Mouse (Mus musculus): ENCODE measurements around the gene Atoh1.

The Atoh1 gene

DNA sequence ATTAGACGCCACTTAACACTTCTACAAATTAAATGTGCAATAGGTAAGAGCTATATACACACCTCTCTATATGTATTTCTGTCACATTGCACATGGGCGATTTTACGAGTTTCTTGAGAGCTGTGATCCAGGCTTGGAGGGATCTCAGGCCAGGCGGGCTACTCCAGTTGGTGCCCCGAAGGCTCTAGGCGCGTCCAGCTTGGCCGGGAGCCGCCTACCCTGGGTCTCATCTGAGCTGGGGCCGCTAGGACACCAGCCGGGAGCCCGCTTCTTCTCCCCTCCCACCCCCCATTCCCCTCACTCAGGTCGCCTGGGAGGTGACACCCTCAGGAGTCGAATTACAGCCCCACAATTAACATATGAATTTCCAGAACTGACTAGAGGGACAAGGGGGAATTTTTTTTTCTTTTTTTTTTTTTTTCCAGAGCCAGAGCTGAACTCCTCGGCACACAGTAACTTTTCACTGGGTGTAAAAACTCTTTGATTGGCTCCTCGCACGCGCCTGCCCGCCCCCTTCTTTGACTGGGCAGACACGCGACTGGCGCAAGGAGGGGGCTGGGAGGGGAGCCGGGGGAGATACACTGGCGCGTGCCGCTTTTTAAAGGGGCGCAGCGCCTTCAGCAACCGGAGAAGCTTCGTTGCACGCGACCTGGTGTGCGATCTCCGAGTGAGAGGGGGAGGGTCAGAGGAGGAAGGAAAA lies at the start of gene Atoh1:
Gene Atoh1, plus strand, starts transcription at position 627 of the 700 bp plus-strand sequence.
- DNase-seq: peak in 1 of 2 experiments; percentile 33

DNA sequence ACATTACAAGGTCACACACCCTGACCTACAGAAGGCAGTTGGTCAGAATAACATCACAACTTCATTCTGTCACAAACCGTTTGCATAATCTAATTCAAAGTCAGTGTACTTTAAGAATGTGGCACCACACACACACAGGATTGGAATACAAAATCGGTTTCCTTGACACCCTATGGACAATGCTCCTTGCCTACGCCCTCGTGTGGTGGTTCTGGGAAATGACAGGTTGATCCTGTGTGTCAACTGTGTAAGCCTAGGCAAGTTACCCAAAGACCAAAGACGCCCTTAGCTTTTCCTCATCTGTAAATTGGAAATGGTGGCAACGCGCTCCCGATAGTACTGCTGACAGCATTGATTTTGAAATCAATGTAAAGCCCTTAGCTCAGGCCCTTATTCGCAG lies 45.0 kb upstream of the Atoh1 start:
- peak; percentile 40 to 69 for DNase-seq

DNA sequence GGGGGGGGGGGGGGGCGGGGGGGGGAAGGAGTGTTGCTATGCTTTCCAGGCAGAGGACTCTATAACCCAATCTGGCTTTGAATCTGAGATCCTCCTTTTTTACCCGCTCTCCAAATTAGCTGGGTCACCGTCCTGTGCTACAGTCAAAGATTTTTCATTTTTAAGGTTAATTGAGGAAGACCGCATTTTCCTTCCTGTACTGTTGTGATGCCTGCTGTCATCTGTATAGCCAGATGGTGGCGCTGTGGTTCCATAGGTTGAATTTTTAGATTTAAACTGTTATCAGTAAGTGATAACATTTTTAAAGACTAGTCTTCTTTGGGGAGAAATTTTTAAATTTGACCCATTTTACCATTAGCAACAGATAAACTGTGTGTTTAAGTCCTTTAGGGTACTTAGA lies 44.0 kb upstream of the Atoh1 start:
- DNase-seq: peak; percentile 34 to 63

DNA sequence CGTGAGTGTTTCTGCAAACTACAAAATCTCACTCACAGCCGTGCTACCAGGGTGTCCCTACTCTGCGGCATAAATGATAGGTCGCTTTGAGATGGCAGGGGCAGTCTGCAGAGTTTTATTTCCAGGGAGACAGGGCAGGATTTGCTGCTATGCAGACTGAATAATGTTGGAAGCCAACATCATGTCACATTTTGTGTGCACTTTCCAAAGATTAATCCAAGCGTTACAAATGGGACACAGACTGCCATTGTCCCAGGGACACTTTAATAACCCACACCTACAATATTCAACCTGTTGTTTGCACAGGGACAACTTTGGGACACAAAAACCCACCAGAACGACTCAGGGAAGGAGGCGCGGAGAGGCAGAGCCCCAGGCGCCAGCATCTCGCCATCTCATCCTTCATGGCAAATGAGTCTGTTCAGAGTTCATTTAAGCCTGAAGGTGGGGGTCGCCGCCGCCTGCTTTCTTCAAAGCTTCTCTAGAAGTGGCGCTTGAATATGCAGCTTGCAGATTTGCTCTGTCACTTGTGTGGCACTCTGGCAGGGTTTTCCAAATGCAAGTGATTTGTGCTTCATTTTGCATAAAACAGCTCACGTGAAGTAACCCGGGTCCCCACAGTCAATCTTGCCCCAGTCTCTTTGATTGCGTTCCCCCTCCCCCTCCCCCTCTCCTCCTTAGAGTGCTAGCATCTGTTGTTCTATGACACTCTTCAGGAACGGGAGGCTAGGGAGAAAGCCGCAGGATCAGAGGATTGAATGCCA lies 40.6 kb upstream of the Atoh1 start:
- no peak for DNase-seq

DNA sequence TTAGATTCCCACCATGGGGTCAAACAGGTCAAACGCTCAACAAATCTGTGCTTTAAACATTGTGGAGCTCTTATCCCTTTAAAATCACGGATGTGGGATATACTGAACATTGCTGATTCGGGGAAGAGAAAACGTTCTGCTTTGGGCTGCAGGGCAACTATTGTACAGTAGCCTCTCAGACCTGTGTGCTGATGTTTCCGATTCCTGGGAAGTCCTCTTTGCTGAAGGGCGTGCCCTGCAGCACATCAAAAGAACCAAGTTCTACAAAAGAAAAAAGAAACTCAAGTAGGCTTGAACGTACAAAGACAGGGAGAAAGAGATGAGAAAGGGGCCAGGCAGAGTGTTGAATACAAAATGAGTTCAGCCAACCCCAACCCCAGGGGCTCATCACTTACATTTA lies 34.2 kb upstream of the Atoh1 start:
- no peak for DNase-seq

DNA sequence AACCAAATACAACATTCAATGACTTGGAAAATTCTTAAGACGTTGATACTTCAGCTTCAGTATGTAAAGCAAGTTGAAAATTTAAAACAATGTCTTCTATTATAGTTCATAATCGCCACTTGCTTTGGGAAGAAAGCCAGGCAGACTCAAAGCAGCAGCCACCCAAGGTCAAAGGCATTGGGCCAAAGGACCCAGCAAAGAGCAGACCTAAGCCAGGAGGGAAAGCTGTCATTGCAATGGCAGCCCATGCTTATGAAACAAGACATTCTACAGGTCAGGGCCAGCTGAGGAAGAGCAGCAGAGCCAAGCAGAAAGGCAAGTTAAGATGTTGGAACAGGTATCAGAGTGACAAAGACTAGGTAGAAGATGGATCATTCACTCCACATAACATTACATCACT lies 25.3 kb upstream of the Atoh1 start:
- no peak for DNase-seq

DNA sequence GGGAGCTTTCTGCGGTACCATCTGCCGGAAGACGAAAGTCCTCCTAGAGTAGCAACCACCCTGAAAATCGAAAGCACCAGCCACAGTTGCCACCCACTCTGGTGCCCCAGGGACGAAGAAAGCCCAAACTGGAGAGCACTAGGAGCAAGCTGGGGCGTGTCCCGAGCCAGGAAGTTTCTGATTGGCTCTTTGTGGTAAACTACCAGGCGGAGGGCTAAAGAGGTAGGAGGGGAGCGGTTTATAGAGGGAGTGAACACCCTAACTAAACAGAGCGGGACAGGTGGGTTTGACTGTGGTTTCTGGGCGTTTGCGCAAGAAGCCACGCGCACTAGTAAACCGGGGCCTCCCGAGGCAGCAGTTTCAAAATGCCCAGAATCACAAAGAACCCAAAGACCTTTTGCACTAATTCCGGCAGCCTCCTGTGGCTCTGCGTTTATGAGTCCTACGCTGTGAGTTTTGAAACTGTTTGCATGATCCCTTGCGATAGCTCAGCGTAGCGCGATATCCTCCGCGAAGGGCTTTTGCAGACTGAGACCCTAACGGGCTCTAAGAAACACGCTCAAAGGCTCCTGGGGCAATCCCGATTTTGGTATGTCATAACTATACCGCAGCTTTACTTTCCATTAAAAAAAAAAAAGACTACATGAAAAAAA lies 1.0 kb upstream of the Atoh1 start:
- peak; percentile 35 to 49 for DNase-seq

DNA sequence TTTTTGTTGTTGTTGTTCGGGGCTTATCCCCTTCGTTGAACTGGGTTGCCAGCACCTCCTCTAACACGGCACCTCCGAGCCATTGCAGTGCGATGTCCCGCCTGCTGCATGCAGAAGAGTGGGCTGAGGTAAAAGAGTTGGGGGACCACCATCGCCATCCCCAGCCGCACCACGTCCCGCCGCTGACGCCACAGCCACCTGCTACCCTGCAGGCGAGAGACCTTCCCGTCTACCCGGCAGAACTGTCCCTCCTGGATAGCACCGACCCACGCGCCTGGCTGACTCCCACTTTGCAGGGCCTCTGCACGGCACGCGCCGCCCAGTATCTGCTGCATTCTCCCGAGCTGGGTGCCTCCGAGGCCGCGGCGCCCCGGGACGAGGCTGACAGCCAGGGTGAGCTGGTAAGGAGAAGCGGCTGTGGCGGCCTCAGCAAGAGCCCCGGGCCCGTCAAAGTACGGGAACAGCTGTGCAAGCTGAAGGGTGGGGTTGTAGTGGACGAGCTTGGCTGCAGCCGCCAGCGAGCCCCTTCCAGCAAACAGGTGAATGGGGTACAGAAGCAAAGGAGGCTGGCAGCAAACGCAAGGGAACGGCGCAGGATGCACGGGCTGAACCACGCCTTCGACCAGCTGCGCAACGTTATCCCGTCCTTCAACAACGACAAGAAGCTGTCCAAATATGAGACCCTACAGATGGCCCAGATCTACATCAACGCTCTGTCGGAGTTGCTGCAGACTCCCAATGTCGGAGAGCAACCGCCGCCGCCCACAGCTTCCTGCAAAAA lies 496 bp downstream of the Atoh1 start:
- peak; percentile 38 to 47 for DNase-seq

DNA sequence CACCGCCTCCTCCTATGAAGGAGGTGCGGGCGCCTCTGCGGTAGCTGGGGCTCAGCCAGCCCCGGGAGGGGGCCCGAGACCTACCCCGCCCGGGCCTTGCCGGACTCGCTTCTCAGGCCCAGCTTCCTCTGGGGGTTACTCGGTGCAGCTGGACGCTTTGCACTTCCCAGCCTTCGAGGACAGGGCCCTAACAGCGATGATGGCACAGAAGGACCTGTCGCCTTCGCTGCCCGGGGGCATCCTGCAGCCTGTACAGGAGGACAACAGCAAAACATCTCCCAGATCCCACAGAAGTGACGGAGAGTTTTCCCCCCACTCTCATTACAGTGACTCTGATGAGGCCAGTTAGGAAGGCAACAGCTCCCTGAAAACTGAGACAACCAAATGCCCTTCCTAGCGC lies 1.1 kb downstream of the Atoh1 start:
- DNase-seq: peak; percentile 19 to 34

DNA sequence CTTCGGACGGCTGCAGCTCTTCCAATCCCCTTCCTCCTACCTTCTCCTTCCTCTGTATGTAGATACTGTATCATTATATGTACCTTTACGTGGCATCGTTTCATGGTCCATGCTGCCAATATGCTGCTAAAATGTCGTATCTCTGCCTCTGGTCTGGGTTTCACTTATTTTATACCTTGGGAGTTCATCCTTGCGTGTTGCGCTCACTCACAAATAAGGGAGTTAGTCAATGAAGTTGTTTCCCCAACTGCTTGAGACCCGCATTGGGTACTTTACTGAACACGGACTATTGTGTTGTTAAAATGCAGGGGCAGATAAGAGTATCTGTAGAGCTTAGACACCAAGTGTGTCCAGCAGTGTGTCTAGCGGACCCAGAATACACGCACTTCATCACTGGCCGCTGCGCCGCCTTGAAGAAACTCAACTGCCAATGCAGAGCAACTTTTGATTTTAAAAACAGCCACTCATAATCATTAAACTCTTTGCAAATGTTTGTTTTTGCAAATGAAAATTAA lies 1.6 kb downstream of the Atoh1 start:
- peak; percentile 6 to 10 for DNase-seq

DNA sequence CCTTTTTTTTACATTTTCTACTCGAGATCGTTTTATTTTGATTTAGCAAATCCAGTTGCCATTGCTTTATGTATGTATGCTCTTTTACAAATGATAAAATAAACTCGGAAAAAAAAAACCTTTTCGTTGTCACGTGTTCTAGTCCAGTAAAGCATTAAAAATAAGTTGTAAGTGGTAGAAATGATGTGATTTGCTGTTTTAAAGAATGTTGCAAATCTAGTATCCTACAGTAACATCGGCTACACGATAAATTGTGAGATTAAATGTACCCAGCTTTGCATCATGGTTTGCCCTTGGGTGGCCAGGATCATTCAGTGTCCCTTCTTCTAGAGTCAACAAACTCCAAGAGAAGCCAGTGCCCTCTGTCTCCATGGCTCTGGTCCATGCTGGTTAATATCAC lies 2.2 kb downstream of the Atoh1 start:
- no peak for DNase-seq

DNA sequence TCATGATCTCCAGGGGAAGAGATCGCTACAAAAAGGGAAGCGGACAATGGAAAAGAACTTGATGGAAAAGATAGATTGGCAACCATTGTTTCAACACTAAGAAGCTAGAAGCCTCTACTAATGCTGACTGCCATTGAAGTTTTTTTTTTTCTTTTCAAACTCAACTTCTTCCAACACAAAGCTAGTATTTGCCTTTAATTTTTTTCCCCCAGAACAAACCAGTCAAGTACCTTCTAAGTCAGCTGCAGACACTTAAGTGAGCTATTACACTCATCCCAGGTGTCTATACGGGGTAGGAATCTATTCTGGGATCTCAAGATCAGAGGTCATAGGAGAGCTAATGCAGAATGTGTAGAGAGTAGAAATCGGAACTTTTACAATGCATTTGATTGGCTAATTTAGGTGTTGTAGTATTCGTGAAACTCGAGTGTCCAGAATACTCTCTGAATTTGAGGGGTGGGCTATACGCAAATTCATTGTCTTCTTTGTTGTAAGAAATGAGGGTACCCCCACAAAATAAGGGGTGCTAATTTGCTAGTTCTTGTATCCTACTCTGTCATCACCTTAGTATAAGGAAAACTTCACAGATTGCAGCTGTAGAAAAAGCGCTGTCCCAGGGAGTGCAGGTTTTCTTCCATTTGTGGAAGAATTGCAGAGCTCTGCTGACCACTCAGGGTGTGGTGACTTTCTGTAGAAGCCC lies 2.8 kb downstream of the Atoh1 start:
- no peak for DNase-seq

DNA sequence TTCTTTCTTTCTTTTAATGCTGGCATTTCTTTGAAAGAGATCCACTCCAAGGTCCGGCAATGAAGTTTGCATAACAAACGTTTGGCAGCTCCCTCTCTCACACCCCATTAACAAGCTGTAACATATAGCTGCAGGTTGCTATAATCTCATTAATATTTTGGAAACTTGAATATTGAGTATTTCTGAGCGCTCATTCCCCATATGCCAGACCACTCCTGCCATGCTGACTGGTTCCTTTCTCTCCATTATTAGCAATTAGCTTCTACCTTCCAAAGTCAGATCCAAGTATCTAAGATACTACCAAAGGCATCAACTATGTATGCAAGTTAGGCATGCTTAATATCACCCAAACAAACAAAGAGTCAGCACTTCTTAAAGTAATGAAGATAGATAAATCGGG lies 4.4 kb downstream of the Atoh1 start:
- DNase-seq: no peak

DNA sequence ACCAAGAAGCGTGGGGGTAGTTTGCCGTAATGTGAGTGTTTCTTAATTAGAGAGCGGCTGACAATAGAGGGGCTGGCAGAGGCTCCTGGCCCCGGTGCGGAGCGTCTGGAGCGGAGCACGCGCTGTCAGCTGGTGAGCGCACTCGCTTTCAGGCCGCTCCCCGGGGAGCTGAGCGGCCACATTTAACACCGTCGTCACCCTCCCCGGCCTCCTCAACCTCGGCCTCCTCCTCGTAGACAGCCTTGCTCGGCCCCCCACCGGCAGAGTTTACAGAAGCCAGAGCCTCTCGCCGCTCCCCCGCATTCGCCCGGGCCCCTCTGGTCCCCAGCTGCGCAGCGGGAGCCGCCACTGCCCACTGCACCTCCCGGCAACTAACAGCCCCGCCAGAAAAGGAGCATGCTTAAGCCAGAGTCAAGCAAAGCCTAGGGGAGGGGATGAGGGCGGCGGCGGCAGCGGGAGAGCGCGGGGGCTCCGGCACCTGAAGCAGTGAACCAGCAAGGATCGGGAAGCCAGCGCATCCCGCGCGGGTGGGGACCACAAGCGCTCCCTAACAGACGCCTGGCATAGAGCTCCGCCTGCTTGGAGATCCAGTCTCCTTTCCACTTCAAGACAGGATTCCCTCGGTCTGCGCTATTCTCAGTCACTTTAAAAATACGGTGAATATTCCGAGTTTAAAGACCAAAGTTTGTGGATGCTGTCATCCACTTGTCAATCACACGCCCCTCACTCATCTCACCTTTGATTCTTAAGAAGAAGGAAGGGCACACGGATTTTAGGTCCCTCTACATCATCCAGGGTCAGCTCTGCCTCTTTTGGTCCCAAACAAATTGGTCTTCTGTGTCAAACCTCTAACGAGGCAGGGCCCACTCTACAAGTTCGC lies 5.8 kb downstream of the Atoh1 start:
- peak; percentile 34 to 46 for DNase-seq

DNA sequence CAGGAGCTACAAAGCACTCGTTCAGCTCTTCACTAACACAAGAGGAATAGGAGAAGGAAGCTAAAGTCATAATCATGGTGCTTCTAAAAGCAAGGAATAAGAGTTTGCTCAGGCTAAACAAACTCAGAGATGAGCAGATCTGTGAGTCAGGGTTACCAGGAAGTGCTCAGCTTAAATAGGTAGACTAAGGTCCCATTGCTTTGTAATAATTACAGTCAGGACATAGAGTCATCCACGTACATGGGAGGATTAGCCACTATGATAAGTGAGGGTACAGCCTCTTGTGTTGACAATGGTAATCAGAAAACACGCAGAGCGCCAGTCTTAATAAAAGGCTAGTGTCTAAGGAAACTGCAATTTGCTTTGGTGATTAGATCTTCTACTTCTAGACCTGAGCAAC lies 7.4 kb downstream of the Atoh1 start:
- no peak for DNase-seq

DNA sequence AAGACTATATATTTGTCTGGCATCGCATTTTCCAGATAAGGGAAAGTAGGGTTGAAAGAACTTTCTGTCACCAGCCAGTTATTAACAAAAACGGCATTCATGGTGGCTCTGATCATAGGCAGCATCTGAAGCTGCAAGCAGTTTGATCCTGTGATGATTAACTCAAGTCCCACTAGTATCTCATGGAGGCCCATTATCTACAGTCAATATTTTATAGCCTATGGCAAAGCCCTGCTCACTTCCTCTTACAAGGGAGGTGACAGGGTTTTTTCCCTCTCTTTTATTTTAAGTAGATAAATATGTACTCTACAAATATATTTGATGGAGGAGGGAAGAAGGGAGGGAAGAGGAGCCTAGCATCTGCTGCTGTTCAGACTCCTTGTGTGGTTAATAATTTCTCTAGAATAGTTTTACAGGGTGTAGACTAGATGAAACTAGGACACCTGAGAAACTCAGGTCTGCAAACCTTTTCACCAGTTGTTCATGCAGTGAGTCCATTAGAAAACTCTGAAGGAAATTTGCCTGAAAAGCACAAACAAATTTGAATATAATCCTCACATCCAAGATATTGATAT lies 14.1 kb downstream of the Atoh1 start:
- DNase-seq: no peak

DNA sequence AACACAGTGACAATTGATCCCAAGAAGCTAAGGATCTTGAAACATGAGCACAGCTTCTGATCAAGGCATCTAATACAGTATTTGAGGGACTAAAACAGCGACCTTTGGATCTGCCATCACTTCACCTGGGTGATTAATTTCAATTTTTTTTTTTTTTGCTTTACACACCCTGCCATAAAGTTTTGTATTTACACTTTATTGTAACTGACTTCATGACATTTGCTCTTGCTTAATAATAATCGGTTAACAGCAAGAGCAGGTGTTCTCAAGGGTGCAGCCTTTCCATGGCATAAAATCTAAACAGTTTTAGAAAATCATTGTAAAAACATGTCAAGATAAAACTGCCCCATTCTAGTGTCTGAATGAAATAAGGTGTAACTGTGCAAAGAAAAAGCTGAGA lies 25.6 kb downstream of the Atoh1 start:
- no peak for DNase-seq

DNA sequence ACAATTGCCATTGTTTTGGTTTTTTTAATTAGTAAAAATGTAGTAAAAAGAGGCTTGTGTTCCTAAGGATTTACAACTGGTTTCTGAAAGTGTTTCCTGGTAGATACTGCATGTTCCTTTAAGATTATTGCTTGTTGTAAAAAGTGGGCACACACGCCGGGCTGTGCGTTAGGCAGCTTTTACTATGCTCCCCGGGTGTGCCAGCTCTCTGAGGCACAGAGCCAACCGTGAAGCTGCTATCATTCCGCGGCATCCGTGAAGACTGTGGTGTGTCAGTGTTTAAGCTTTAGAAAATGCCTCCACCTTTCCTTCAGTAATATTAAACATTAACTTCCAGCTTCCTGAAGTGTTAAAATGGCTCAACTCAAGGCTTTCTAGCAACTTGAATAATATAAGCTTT lies 35.0 kb downstream of the Atoh1 start:
- peak; percentile 34 to 63 for DNase-seq

DNA sequence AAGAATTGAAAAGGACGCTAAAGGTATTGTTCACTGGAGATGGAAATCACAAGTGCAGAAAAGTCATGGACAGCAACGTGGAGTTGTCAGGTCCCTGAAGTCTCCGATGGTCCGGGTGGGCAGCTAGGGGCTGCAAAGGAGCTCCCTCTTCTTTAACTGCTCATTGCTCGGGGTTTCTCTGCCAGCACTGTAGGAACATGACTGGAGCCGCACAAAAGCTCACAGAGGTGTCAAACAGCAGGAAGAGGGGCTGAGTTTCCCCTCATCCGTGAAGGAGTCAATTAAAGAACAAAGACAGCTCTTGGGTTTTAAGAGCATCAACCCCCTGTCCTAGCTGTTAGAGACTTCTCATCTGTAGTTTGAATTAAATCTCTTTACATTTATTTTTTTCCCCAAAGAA lies 44.5 kb downstream of the Atoh1 start:
- DNase-seq: no peak
